Mouse (Mus musculus) CH12.LX (cell line): ENCODE data around the gene Stambpl1.

Experiments used
- MAZ ChIP-seq: IDR thresholded peaks from 2 replicates; pipeline ENCODE4 v1.6.1; 2012; ENCODE audit warnings: low read depth, mild to moderate bottlenecking, inconsistent platforms, low read length, improper control_type of control experiment, moderate library complexity
- POLR2A ChIP-seq: IDR thresholded peaks from 2 replicates; pipeline ENCODE4 v1.6.1; 2011; ENCODE audit warnings: low read depth, mild to moderate bottlenecking, improper control_type of control experiment, low read length

- no peak for TF ChIP-seq MAZ
- no peak for TF ChIP-seq POLR2A
Observed at GRCm38 (mm10) chr19:34216956-34217355, 24.9 kb downstream of the Stambpl1 start.
